Mouse (Mus musculus): ENCODE data around the gene 4930474N05Rik. TPM values are rescaled to one million over a fixed set of nuclear protein-coding genes. Genes with fewer than 3 reads are reported as not detected.
A peak's percentile ranks its signal among the peaks of the same experiment; 100 is the strongest.

Gene 4930474N05Rik
- polyA plus RNA-seq (2014; fragmentation: Nextera tagmentation; extraction: Ambion mirVana): not detected in 2 replicates

GRCm38 (mm10) chr14:36094617-36095016 is at the start of gene 4930474N05Rik:
Gene 4930474N05Rik, plus strand, starts transcription at chr14:36094917.
- Histone ChIP-seq H3K4me3 (ENCODE audit: low read depth, low read length) (no peak within 1 kb of the TSS), H3K27ac (ENCODE audit: low read depth, low read length) (no peak within 1 kb of the TSS), H3K9ac (ENCODE audit: low read length) (no peak within 1 kb of the TSS), H3K4me1 (ENCODE audit: control insufficient read depth, insufficient read depth, low read length) (no peaks in the 10 kb centered on the region), H3K9me3 (ENCODE audit: control insufficient read depth, low read length) (no peaks in the 10 kb centered on the region), H3K27me3 (ENCODE audit: control insufficient read depth, insufficient read depth, low read length) (no peaks in the 10 kb centered on the region), H3K36me3 (ENCODE audit: control insufficient read depth, insufficient read depth, low read length) (no peaks in the 10 kb centered on the region), H3K4me2 (ENCODE audit: low read depth) (no peak within 1 kb of the TSS)
- ATAC-seq (ENCODE audit: insufficient read depth, low FRiP score, low TSS enrichment) (no peak), DNase-seq (ENCODE audit: low spot score) (no peak)

GRCm38 (mm10) chr14:36048746-36049391 is 45.8 kb upstream of the 4930474N05Rik start:
- no peak overlapping the region for H3K9ac ChIP-seq (ENCODE audit: low read length)
- no peak overlapping the region for H3K4me3 ChIP-seq (ENCODE audit: low read depth, low read length)
- no peak overlapping the region for H3K27ac ChIP-seq (ENCODE audit: low read depth, low read length)
- H3K4me1 ChIP-seq (ENCODE audit: control insufficient read depth, insufficient read depth, low read length): no peaks in the 10 kb centered on the region
- no peaks in the 10 kb centered on the region for H3K9me3 ChIP-seq (ENCODE audit: control insufficient read depth, low read length)
- H3K36me3 ChIP-seq (ENCODE audit: control insufficient read depth, insufficient read depth, low read length): no peaks in the 10 kb centered on the region
- H3K4me2 ChIP-seq (ENCODE audit: low read depth): no peak overlapping the region
- ATAC-seq (ENCODE audit: insufficient read depth, low FRiP score, low TSS enrichment): peak; percentile 73
- no peaks in the 10 kb centered on the region for H3K27me3 ChIP-seq (ENCODE audit: control insufficient read depth, insufficient read depth, low read length)
- WGBS: 67% methylated on average over 9 of the region's 9 CpGs
- peak; percentile 34 for DNase-seq (ENCODE audit: low spot score)

DNA sequence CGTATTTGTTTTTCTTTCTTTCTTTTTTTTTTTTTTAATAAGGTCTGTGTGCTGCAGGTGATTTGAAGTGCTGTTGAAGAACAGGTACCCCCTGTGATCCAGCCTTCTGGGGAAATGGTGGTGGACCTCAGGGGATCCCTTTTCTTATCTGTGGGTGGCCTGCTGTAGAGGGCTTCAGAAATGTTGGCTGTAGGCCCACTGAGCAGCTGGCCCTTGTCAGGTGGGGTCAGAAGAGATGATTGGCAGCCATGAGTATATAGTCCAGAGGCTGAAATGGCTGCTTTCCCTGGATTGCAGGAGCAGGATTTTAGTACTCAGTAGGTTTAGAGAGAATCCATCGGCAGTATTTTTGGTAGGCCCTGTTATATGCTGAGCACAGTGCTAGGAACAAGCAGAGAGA is 41.4 kb upstream of the 4930474N05Rik start:
- ATAC-seq (ENCODE audit: insufficient read depth, low FRiP score, low TSS enrichment): no peak
- no peak overlapping the region for H3K27ac ChIP-seq (ENCODE audit: low read depth, low read length)
- WGBS: 93% methylated on average over 2 of the region's 2 CpGs
- H3K4me2 ChIP-seq (ENCODE audit: low read depth): no peak overlapping the region
- H3K27me3 ChIP-seq (ENCODE audit: control insufficient read depth, insufficient read depth, low read length): no peaks in the 10 kb centered on the region
- H3K4me3 ChIP-seq (ENCODE audit: low read depth, low read length): no peak overlapping the region
- H3K36me3 ChIP-seq (ENCODE audit: control insufficient read depth, insufficient read depth, low read length): no peaks in the 10 kb centered on the region
- H3K9me3 ChIP-seq (ENCODE audit: control insufficient read depth, low read length): no peaks in the 10 kb centered on the region
- no peak for DNase-seq (ENCODE audit: low spot score)
- H3K9ac ChIP-seq (ENCODE audit: low read length): no peak overlapping the region
- no peaks in the 10 kb centered on the region for H3K4me1 ChIP-seq (ENCODE audit: control insufficient read depth, insufficient read depth, low read length)

GRCm38 (mm10) chr14:36098528-36098927 is 3.8 kb downstream of the 4930474N05Rik start:
- H3K9ac ChIP-seq (ENCODE audit: low read length): no peak overlapping the region
- no peak overlapping the region for H3K4me3 ChIP-seq (ENCODE audit: low read depth, low read length)
- H3K4me1 ChIP-seq (ENCODE audit: control insufficient read depth, insufficient read depth, low read length): no peaks in the 10 kb centered on the region
- DNase-seq (ENCODE audit: low spot score): no peak
- no peaks in the 10 kb centered on the region for H3K36me3 ChIP-seq (ENCODE audit: control insufficient read depth, insufficient read depth, low read length)
- no peaks in the 10 kb centered on the region for H3K27me3 ChIP-seq (ENCODE audit: control insufficient read depth, insufficient read depth, low read length)
- no peak overlapping the region for H3K27ac ChIP-seq (ENCODE audit: low read depth, low read length)
- H3K9me3 ChIP-seq (ENCODE audit: control insufficient read depth, low read length): no peaks in the 10 kb centered on the region
- 81% methylated on average over 3 of the region's 3 CpGs for WGBS
- no peak overlapping the region for H3K4me2 ChIP-seq (ENCODE audit: low read depth)
- ATAC-seq (ENCODE audit: insufficient read depth, low FRiP score, low TSS enrichment): no peak

DNA sequence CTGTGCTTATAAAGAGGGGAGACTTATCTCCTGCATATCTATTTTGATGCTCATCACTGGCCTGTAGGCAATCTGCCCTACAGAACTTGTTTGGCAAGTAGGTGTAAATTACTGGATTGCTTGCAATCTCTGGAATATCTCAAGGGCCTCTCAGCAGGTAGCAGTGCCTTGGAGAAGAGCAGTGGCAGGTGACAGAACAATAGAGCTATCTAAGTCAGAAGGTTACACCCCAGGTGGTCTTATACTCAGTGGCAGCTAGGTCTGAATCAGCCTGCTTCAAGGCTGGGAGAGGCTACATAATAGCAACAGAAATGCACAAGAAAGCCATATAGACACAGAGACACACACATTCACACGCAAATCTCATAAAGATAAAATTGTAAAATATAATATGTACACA is 4.9 kb downstream of the 4930474N05Rik start:
- Histone ChIP-seq H3K4me2 (ENCODE audit: low read depth) (no peak overlapping the region), H3K27ac (ENCODE audit: low read depth, low read length) (no peak overlapping the region), H3K9ac (ENCODE audit: low read length) (no peak overlapping the region), H3K9me3 (ENCODE audit: control insufficient read depth, low read length) (no peaks in the 10 kb centered on the region), H3K4me3 (ENCODE audit: low read depth, low read length) (no peak overlapping the region), H3K27me3 (ENCODE audit: control insufficient read depth, insufficient read depth, low read length) (no peaks in the 10 kb centered on the region), H3K36me3 (ENCODE audit: control insufficient read depth, insufficient read depth, low read length) (no peaks in the 10 kb centered on the region), H3K4me1 (ENCODE audit: control insufficient read depth, insufficient read depth, low read length) (no peaks in the 10 kb centered on the region)
- DNase-seq (ENCODE audit: low spot score) (no peak), ATAC-seq (ENCODE audit: insufficient read depth, low FRiP score, low TSS enrichment) (no peak)
- 36% methylated on average over 1 of the region's 1 CpGs for WGBS

DNA sequence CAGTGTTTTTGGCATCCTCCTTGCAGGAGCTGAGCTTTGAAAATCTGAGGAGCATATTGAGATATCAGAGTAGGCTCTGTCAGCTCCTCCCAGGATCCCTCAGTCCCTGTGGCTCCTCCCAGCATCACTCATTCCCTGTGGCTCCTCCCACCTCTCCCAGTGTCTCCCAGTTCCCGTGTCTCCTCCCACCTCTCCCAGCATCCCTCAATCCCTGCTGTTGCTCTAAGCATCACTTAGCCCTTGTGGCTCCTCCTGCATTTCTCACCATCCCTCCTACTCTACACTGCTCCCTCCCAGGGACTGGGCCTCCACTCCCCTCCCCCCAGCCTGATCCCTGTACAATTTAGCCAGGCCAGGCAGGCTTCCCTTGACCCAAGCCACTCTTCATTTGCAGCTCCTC is 6.0 kb downstream of the 4930474N05Rik start:
- DNase-seq (ENCODE audit: low spot score) (no peak), ATAC-seq (ENCODE audit: insufficient read depth, low FRiP score, low TSS enrichment) (no peak)
- H3K4me1 ChIP-seq (ENCODE audit: control insufficient read depth, insufficient read depth, low read length): no peaks in the 10 kb centered on the region
- H3K27me3 ChIP-seq (ENCODE audit: control insufficient read depth, insufficient read depth, low read length): no peaks in the 10 kb centered on the region
- no peaks in the 10 kb centered on the region for H3K9me3 ChIP-seq (ENCODE audit: control insufficient read depth, low read length)
- H3K27ac ChIP-seq (ENCODE audit: low read depth, low read length): no peak overlapping the region
- H3K4me3 ChIP-seq (ENCODE audit: low read depth, low read length): no peak overlapping the region
- H3K9ac ChIP-seq (ENCODE audit: low read length): no peak overlapping the region
- WGBS: 22% methylated on average over 1 of the region's 1 CpGs
- H3K36me3 ChIP-seq (ENCODE audit: control insufficient read depth, insufficient read depth, low read length): no peaks in the 10 kb centered on the region
- H3K4me2 ChIP-seq (ENCODE audit: low read depth): no peak overlapping the region

DNA sequence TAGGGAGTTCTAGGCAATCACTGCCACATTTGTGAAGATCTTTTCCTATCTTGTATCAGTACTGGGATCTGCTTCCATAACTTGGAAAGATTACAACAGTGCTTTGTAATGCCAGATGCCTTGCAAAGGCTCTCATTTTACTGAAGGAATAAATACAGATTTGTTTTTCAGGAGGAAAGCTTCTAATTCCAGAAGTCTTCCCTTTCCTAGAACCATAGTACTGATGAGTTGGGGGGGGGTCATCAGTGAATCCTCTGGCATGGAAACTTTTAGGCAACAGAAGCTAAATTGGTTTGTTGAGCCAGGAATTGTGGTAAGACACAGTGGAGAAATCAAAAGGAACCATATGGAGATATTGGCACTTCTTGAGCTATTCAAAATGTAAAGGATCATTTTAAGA is 19.8 kb downstream of the 4930474N05Rik start:
- no peak overlapping the region for H3K4me3 ChIP-seq (ENCODE audit: low read depth, low read length)
- no peak overlapping the region for H3K27ac ChIP-seq (ENCODE audit: low read depth, low read length)
- no peak overlapping the region for H3K4me2 ChIP-seq (ENCODE audit: low read depth)
- no peak overlapping the region for H3K9ac ChIP-seq (ENCODE audit: low read length)
- H3K36me3 ChIP-seq (ENCODE audit: control insufficient read depth, insufficient read depth, low read length): no peaks in the 10 kb centered on the region
- no peaks in the 10 kb centered on the region for H3K27me3 ChIP-seq (ENCODE audit: control insufficient read depth, insufficient read depth, low read length)
- ATAC-seq (ENCODE audit: insufficient read depth, low FRiP score, low TSS enrichment) (no peak), DNase-seq (ENCODE audit: low spot score) (no peak)
- no peaks in the 10 kb centered on the region for H3K9me3 ChIP-seq (ENCODE audit: control insufficient read depth, low read length)
- H3K4me1 ChIP-seq (ENCODE audit: control insufficient read depth, insufficient read depth, low read length): no peaks in the 10 kb centered on the region

GRCm38 (mm10) chr14:36123775-36124335 is 29.1 kb downstream of the 4930474N05Rik start:
- no peaks in the 10 kb centered on the region for H3K9me3 ChIP-seq (ENCODE audit: control insufficient read depth, low read length)
- no peaks in the 10 kb centered on the region for H3K27me3 ChIP-seq (ENCODE audit: control insufficient read depth, insufficient read depth, low read length)
- H3K4me2 ChIP-seq (ENCODE audit: low read depth): no peak overlapping the region
- no peaks in the 10 kb centered on the region for H3K36me3 ChIP-seq (ENCODE audit: control insufficient read depth, insufficient read depth, low read length)
- DNase-seq (ENCODE audit: low spot score) (no peak), ATAC-seq (ENCODE audit: insufficient read depth, low FRiP score, low TSS enrichment) (no peak)
- no peak overlapping the region for H3K27ac ChIP-seq (ENCODE audit: low read depth, low read length)
- 22% methylated on average over 2 of the region's 2 CpGs for WGBS
- no peak overlapping the region for H3K9ac ChIP-seq (ENCODE audit: low read length)
- H3K4me3 ChIP-seq (ENCODE audit: low read depth, low read length): no peak overlapping the region
- no peaks in the 10 kb centered on the region for H3K4me1 ChIP-seq (ENCODE audit: control insufficient read depth, insufficient read depth, low read length)

DNA sequence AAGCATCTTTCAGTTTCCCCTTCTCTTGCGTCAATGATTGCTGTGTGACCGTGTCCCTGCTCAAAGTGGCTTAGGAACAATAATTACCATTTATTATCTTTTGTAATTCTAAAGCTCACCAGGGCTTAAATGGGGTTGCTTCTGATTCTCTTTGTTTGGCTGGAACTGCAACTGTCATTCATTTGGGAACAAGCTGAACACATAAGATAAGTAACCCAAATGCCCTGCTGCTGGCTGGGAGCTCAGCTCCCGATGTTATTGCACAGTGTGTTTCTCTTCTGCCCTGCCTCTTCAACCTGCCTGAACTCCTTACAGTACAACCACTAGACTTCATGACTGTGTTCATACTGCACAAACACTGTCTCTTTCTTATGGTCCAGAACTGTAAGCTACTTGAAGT is 41.0 kb downstream of the 4930474N05Rik start:
- H3K9me3 ChIP-seq (ENCODE audit: control insufficient read depth, low read length): no peaks in the 10 kb centered on the region
- no peak overlapping the region for H3K9ac ChIP-seq (ENCODE audit: low read length)
- ATAC-seq (ENCODE audit: insufficient read depth, low FRiP score, low TSS enrichment): no peak
- DNase-seq (ENCODE audit: low spot score): no peak
- H3K36me3 ChIP-seq (ENCODE audit: control insufficient read depth, insufficient read depth, low read length): no peaks in the 10 kb centered on the region
- no peaks in the 10 kb centered on the region for H3K4me1 ChIP-seq (ENCODE audit: control insufficient read depth, insufficient read depth, low read length)
- H3K27me3 ChIP-seq (ENCODE audit: control insufficient read depth, insufficient read depth, low read length): no peaks in the 10 kb centered on the region
- 45% methylated on average over 3 of the region's 3 CpGs for WGBS
- H3K27ac ChIP-seq (ENCODE audit: low read depth, low read length): no peak overlapping the region
- no peak overlapping the region for H3K4me3 ChIP-seq (ENCODE audit: low read depth, low read length)
- H3K4me2 ChIP-seq (ENCODE audit: low read depth): no peak overlapping the region

All from neural tube, embryonic 11.5 days (tissue).